Mouse (Mus musculus) lung, embryonic 14.5 days (tissue): Measurements from ENCODE around the gene Nectin1. TPM values are rescaled to one million over a fixed set of nuclear protein-coding genes. Genes with fewer than 3 reads are reported as not detected.

Source experiments
- ATAC-seq: fragments of 200-750 bp; cut with Nextera tagmentation; 2 replicates; pipeline ENCODE4 v1.8.0; 2017; ENCODE audit warnings: mild to moderate bottlenecking, moderate TSS enrichment, moderate library complexity; ENCODE audit not compliant: insufficient read depth
- DNase-seq: peaks from one replicate; pipeline ENCODE4 v3.0.0-alpha.2; 2015
- H3K27ac ChIP-seq: fragments of 300-500 bp; sonication (generic); 2 replicates; pipeline ENCODE4 v1.5.1; 2014; ENCODE audit warnings: low read depth, mild to moderate bottlenecking, moderate library complexity
- H3K27me3 ChIP-seq: fragments of 300-500 bp; sonication (generic); 2 replicates; pipeline ENCODE4 v1.6.1; 2014; ENCODE audit warnings: low read length, control low read depth; ENCODE audit not compliant: insufficient read depth
- H3K36me3 ChIP-seq: fragments of 300-500 bp; sonication (generic); 2 replicates; pipeline ENCODE4 v1.6.1; 2014; ENCODE audit warnings: control low read depth; ENCODE audit not compliant: insufficient read depth
- H3K4me1 ChIP-seq: fragments of 300-500 bp; sonication (generic); 2 replicates; pipeline ENCODE4 v1.6.1; 2014; ENCODE audit warnings: antibody characterized with exemption, control low read depth; ENCODE audit not compliant: insufficient read depth
- H3K4me2 ChIP-seq: fragments of 300-500 bp; sonication (generic); 2 replicates; pipeline ENCODE4 v1.6.1; 2014; ENCODE audit warnings: mild to moderate bottlenecking
- H3K4me3 ChIP-seq: fragments of 300-500 bp; sonication (generic); 2 replicates; pipeline ENCODE4 v1.5.1; 2014; ENCODE audit warnings: low read depth, low read length
- H3K9ac ChIP-seq: fragments of 300-500 bp; sonication (generic); 2 replicates; pipeline ENCODE4 v1.6.1; 2014
- H3K9me3 ChIP-seq: fragments of 300-500 bp; sonication (generic); 2 replicates; pipeline ENCODE4 v1.6.1; 2016; ENCODE audit warnings: low read depth, low read length, control low read depth
- CTCF ChIP-seq: IDR thresholded peaks from 2 replicates; pipeline ENCODE4 v1.5.1; 2016; ENCODE audit warnings: antibody characterized with exemption, low read depth
- WGBS: fragments of 180-500 bp; shearing (Covaris S2); extraction: QIAGEN DNeasy Blood & Tissue Kit; methylation state at CpG from one replicate; pipeline ENCODE4 v1.1.7; 2014; 5-methylcytosine and 5-hydroxymethylcytosine counted together
- polyA plus RNA-seq: library from polyadenylated mRNA; unstranded; fragments of >200 nt; fragmentation: Nextera tagmentation; extraction: Ambion mirVana; gene quantifications from 2 replicates; pipeline ENCODE4 v1.2.1, GENCODE M21; 2014

Nectin1 gene
- polyA plus RNA-seq, 1 experiment from 2014 or later, result 6.7 TPM

- no peak overlapping the region for H3K9ac ChIP-seq
- H3K27me3 ChIP-seq, result no peaks in the 10 kb centered on the region
- 34% methylated on average over 5 of the region's 5 CpGs for WGBS
- H3K9me3 ChIP-seq, result no peaks in the 10 kb centered on the region
- ATAC-seq (no peak), DNase-seq (peak; percentile 61)
- no peak overlapping the region for H3K4me2 ChIP-seq
- H3K4me3 ChIP-seq, result no peak overlapping the region
- peaks cover 10% of the 10 kb centered on the region; the same call in 1 of the 2 replicates for H3K36me3 ChIP-seq
- H3K27ac ChIP-seq, result no peak overlapping the region
- TF ChIP-seq CTCF, result peak; percentile 86
- H3K4me1 ChIP-seq, result no peaks in the 10 kb centered on the region
These were observed 58.1 kb downstream of the Nectin1 start for GRCm38 (mm10) chr9:43801911-43802310.

GRCm38 (mm10) chr9:43807565-43807964 lies 63.8 kb downstream of the Nectin1 start:
- ATAC-seq (no peak), DNase-seq (no peak)
- Histone ChIP-seq H3K4me3 (no peak overlapping the region), H3K4me1 (no peaks in the 10 kb centered on the region), H3K36me3 (peaks cover 6% of the 10 kb centered on the region; the same call in 1 of the 2 replicates), H3K27me3 (no peaks in the 10 kb centered on the region), H3K27ac (no peak overlapping the region), H3K9me3 (no peaks in the 10 kb centered on the region), H3K4me2 (no peak overlapping the region), H3K9ac (no peak overlapping the region)
- no peak for TF ChIP-seq CTCF
- 27% methylated on average over 6 of the region's 6 CpGs for WGBS

GRCm38 (mm10) chr9:43808099-43808498 lies 64.3 kb downstream of the Nectin1 start:
- DNase-seq (peak; percentile 26), ATAC-seq (no peak)
- 17% methylated on average over 4 of the region's 4 CpGs for whole genome bisulfite sequencing
- no peak overlapping the region for H3K4me3 ChIP-seq
- H3K27ac ChIP-seq, result no peak overlapping the region
- no peak overlapping the region for H3K4me2 ChIP-seq
- H3K9ac ChIP-seq, result no peak overlapping the region
- H3K4me1 ChIP-seq, result no peaks in the 10 kb centered on the region
- no peaks in the 10 kb centered on the region for H3K9me3 ChIP-seq
- no peaks in the 10 kb centered on the region for H3K27me3 ChIP-seq
- no peak for TF ChIP-seq CTCF
- peaks cover 6% of the 10 kb centered on the region; the same call in 1 of the 2 replicates for H3K36me3 ChIP-seq

- no peaks in the 10 kb centered on the region for H3K4me1 ChIP-seq
- H3K36me3 ChIP-seq, result peaks cover 3% of the 10 kb centered on the region; the same call in 1 of the 2 replicates
- no peaks in the 10 kb centered on the region for H3K9me3 ChIP-seq
- peak; percentile 30 for DNase-seq
- no peak overlapping the region for H3K27ac ChIP-seq
- H3K9ac ChIP-seq, result no peak overlapping the region
- no peaks in the 10 kb centered on the region for H3K27me3 ChIP-seq
- no peak for TF ChIP-seq CTCF
- 29% methylated on average over 7 of the region's 7 CpGs for WGBS
- H3K4me3 ChIP-seq, result no peak overlapping the region
- no peak overlapping the region for H3K4me2 ChIP-seq
- no peak for ATAC-seq
These were observed 64.8 kb downstream of the Nectin1 start for GRCm38 (mm10) chr9:43808546-43808945.

GRCm38 (mm10) chr9:43813156-43813555 lies 69.4 kb downstream of the Nectin1 start:
- Histone ChIP-seq H3K4me1 (no peaks in the 10 kb centered on the region), H3K9me3 (no peaks in the 10 kb centered on the region), H3K9ac (no peak overlapping the region), H3K36me3 (no peaks in the 10 kb centered on the region), H3K4me2 (no peak overlapping the region), H3K27me3 (no peaks in the 10 kb centered on the region), H3K4me3 (no peak overlapping the region), H3K27ac (no peak overlapping the region)
- no peak for DNase-seq
- ATAC-seq, result no peak
- TF ChIP-seq CTCF, result no peak
- 70% methylated on average over 2 of the region's 2 CpGs for WGBS

GRCm38 (mm10) chr9:43822206-43822605 lies 78.4 kb downstream of the Nectin1 start:
- no peak for TF ChIP-seq CTCF
- Histone ChIP-seq H3K27ac (no peak overlapping the region), H3K36me3 (no peaks in the 10 kb centered on the region), H3K9ac (no peak overlapping the region), H3K4me3 (no peak overlapping the region), H3K27me3 (no peaks in the 10 kb centered on the region), H3K4me1 (0 out of 2 replicates have a peak, but pooled peaks cover 3% of the 10 kb centered on the region), H3K4me2 (no peak overlapping the region), H3K9me3 (no peaks in the 10 kb centered on the region)
- ATAC-seq (no peak), DNase-seq (no peak)
- 93% methylated on average over 5 of the region's 5 CpGs for WGBS

- Histone ChIP-seq H3K27ac (no peak overlapping the region), H3K4me2 (no peak overlapping the region), H3K9me3 (no peaks in the 10 kb centered on the region), H3K4me3 (no peak overlapping the region), H3K36me3 (no peaks in the 10 kb centered on the region), H3K9ac (no peak overlapping the region), H3K4me1 (0 out of 2 replicates have a peak, but pooled peaks cover 3% of the 10 kb centered on the region), H3K27me3 (no peaks in the 10 kb centered on the region)
- DNase-seq (no peak), ATAC-seq (no peak)
- WGBS, result 72% methylated on average over 5 of the region's 5 CpGs
- no peak for TF ChIP-seq CTCF
These were observed 81.4 kb downstream of the Nectin1 start for GRCm38 (mm10) chr9:43825178-43825577.
